21 mouse cellular contexts compared by ENCODE assay signal in the genomic region with DNA sequence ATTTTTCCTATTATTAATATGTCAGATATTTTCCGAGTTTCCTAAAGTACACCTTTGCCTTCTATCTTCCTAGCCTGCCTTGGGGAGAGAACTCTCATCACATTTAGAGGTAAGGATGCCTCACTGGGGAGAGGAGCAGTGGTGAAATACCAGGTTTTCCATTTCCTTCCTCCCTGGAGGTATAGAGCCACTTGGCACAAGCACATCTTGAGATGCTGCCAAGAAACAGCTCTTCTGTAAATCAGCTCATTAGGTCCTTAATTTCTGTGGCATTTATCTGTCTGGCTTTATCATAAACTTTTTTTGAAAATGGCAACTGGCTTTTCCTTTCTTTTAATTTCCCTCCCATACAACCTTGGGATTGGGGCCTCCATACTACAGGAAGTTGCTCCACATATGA.
A peak's percentile ranks its signal among the peaks of the same experiment; 100 is the strongest.
DNase-seq lines count a peak whose midpoint lies in the region; ATAC-seq and TF ChIP-seq lines count a peak whose summit lies in the region.
"Had no signal": no experiment of that assay in that cellular context is flagged by ENCODE, and none has a peak within 500 bp of the region (broad histone marks: within the 10 kb centered on the region; RNA-seq: fewer than 3 reads in every experiment).

No protein-coding gene starts in this region.

- no peak overlapping the region for H3K9ac ChIP-seq in kidney, postnatal 0 days (ENCODE audit: low read depth, low read length)
- H3K9ac ChIP-seq: hindbrain, embryonic 13.5 days; liver, embryonic 13.5 days; lung, embryonic 15.5 days; stomach, embryonic 15.5 days had no signal

- WGBS in kidney, postnatal 0 days: 78% methylated on average over 1 of the region's 1 CpGs

- TF ChIP-seq CTCF in kidney, postnatal 0 days (IDR thresholded peaks at IDR 0.05; ENCODE audit: low read depth): no peak

- H3K4me2 ChIP-seq in kidney, postnatal 0 days (ENCODE audit: low read length): no peak overlapping the region
- H3K4me2 ChIP-seq: hindbrain, embryonic 13.5 days; liver, embryonic 13.5 days; lung, embryonic 15.5 days; stomach, embryonic 15.5 days had no signal

- H3K9me3 ChIP-seq in kidney, postnatal 0 days (replicated peaks; ENCODE audit: low read length): no peaks in the 10 kb centered on the region
- H3K9me3 ChIP-seq: embryonic facial prominence, embryonic 10.5 days; forebrain, embryonic 10.5 days; hindbrain, embryonic 13.5 days; liver, embryonic 13.5 days; lung, embryonic 15.5 days; megakaryocyte, embryonic 14.5 days; stomach, embryonic 15.5 days had no signal

- DNase-seq in heart, adult 11 months: peak; percentile 25
- no peak for DNase-seq in heart, adult 8-10 months (ENCODE audit: low spot score)
- no peak for DNase-seq in kidney, postnatal 0 days (ENCODE audit: low spot score)
- DNase-seq in kidney, adult 11 months: no peak
- DNase-seq in adipocyte (ENCODE audit: low spot score): peak; percentile 32
- DNase-seq in brain, adult 2 months (ENCODE audit: low read depth, low spot score): peak; percentile 7
- DNase-seq in spleen, postnatal 4 days (ENCODE audit: low spot score in 2 of 2): no peak
- DNase-seq: liver, embryonic 13.5 days; right cerebral cortex, adult 18-20 months; right cerebral cortex, postnatal 4 days; thymus, postnatal 25 days had no signal

- H3K4me1 ChIP-seq in kidney, postnatal 0 days (replicated peaks; ENCODE audit: insufficient read depth, low read length): peaks cover 13% of the 10 kb centered on the region; the same call in 1 of the 2 replicates
- H3K4me1 ChIP-seq: liver, embryonic 13.5 days; megakaryocyte, embryonic 14.5 days; stomach, embryonic 15.5 days had no signal

- H3K36me3 ChIP-seq in kidney, postnatal 0 days (ENCODE audit: insufficient read depth, low read length): no peaks in the 10 kb centered on the region
- H3K36me3 ChIP-seq: embryonic facial prominence, embryonic 10.5 days; forebrain, embryonic 10.5 days; hindbrain, embryonic 13.5 days; liver, embryonic 13.5 days; lung, embryonic 15.5 days; stomach, embryonic 15.5 days had no signal

- H3K4me3 ChIP-seq in kidney, postnatal 0 days (replicated peaks; ENCODE audit: low read depth, low read length): no peak overlapping the region
- H3K4me3 ChIP-seq: embryonic facial prominence, embryonic 10.5 days; forebrain, embryonic 10.5 days; heart, adult 2 months; hindbrain, embryonic 13.5 days; liver, embryonic 13.5 days; lung, embryonic 15.5 days; megakaryocyte, embryonic 14.5 days; stomach, embryonic 15.5 days had no signal

- peak overlapping the region; percentile 47 for H3K27ac ChIP-seq in kidney, postnatal 0 days
- H3K27ac ChIP-seq: embryonic facial prominence, embryonic 10.5 days; forebrain, embryonic 10.5 days; heart, adult 2 months; hindbrain, embryonic 13.5 days; liver, embryonic 13.5 days; lung, embryonic 15.5 days; stomach, embryonic 15.5 days had no signal

- ATAC-seq in kidney, postnatal 0 days (replicated peaks; ENCODE audit: low FRiP score, low read depth): no peak
- ATAC-seq: activated CD4-positive, CD25-positive, alpha-beta regulatory T cell, adult 4 months; inflammation-experienced regulatory T-cells, adult 6 months; midbrain, embryonic 16.5 days had no signal

- no peaks in the 10 kb centered on the region for H3K27me3 ChIP-seq in kidney, postnatal 0 days (ENCODE audit: insufficient read depth, low read length)
- H3K27me3 ChIP-seq: hindbrain, embryonic 13.5 days; liver, embryonic 13.5 days; stomach, embryonic 15.5 days had no signal

Comparison
In these comparisons a context has a peak if more than half of its experiments do, and no peak if none do; other contexts are left out.
1. DNase-seq: peak in heart, adult 11 months (single experiment), adipocyte (single experiment) and brain, adult 2 months (single experiment); none in heart, adult 8-10 months (single experiment), kidney, postnatal 0 days (single experiment), kidney, adult 11 months (single experiment) and spleen, postnatal 4 days (0 of 2).